Mouse (Mus musculus) neural tube, embryonic 11.5 days (tissue): Measurements from ENCODE around the gene Pygb. TPM values are rescaled to one million over a fixed set of nuclear protein-coding genes. Genes with fewer than 3 reads are reported as not detected.

ENCODE experiments used
- polyA plus RNA-seq: library from polyadenylated mRNA; unstranded; fragments of >200 nt; fragmentation: Nextera tagmentation; extraction: Ambion mirVana; gene quantifications from 2 replicates; pipeline ENCODE4 v1.2.1, GENCODE M21; 2014

The Pygb gene
- polyA plus RNA-seq, 1 experiment from 2014 or later = 52.8 TPM

Other genes with a start within 250 kb of the Pygb start
- gene Cst7, start 216.3 kb upstream of the Pygb start, polyA plus RNA-seq = 0.40 and 0.50 TPM in 2 replicates
- 39.9 and 41.2 TPM in 2 replicates for gene Apmap, start 178.2 kb upstream of the Pygb start, polyA plus RNA-seq
- 18.4 and 21.5 TPM in 2 replicates for gene Acss1, start 118.2 kb upstream of the Pygb start, polyA plus RNA-seq
- 0.91 and 0.99 TPM in 2 replicates for gene Vsx1, start 97.4 kb upstream of the Pygb start, polyA plus RNA-seq
- 30.7 and 31.2 TPM in 2 replicates for gene Entpd6, start 37.7 kb upstream of the Pygb start, polyA plus RNA-seq
- 57.0 and 65.3 TPM in 2 replicates for gene Abhd12, start 118.0 kb downstream of the Pygb start, polyA plus RNA-seq
- 59.4 and 60.6 TPM in 2 replicates for gene Gins1, start 118.7 kb downstream of the Pygb start, polyA plus RNA-seq